Mouse (Mus musculus): ENCODE results near the gene Rgs6. TPM values are rescaled to one million over a fixed set of nuclear protein-coding genes. Genes with fewer than 3 reads are reported as not detected.

The Rgs6 gene
- polyA plus RNA-seq, 1 experiment from 2014 or later = 1.0 TPM

- Histone ChIP-seq H3K27ac (ENCODE audit: low read depth, low read length) (no peak overlapping the region), H3K27me3 (replicated peaks; ENCODE audit: control insufficient read depth, insufficient read depth, low read length) (no peaks in the 10 kb centered on the region), H3K4me3 (ENCODE audit: low read depth, low read length) (no peak overlapping the region), H3K36me3 (ENCODE audit: control insufficient read depth, insufficient read depth, low read length) (no peaks in the 10 kb centered on the region), H3K4me1 (replicated peaks; ENCODE audit: control insufficient read depth, insufficient read depth, low read length) (peaks cover 15% of the 10 kb centered on the region), H3K4me2 (no peak overlapping the region), H3K9ac (ENCODE audit: low read depth, low read length) (no peak overlapping the region), H3K9me3 (ENCODE audit: control insufficient read depth, low read length) (no peaks in the 10 kb centered on the region)
- ATAC-seq (replicated peaks; ENCODE audit: low FRiP score) (no peak), DNase-seq (ENCODE audit: low spot score) (no peak)
- 83% methylated on average over 1 of the region's 1 CpGs for whole genome bisulfite sequencing
Measured at GRCm38 (mm10) chr12:83143574-83143973, 555.5 kb downstream of the Rgs6 start.

- DNase-seq (ENCODE audit: low spot score) (no peak), ATAC-seq (replicated peaks; ENCODE audit: low FRiP score) (no peak)
- Histone ChIP-seq H3K9ac (ENCODE audit: low read depth, low read length) (no peak overlapping the region), H3K27ac (ENCODE audit: low read depth, low read length) (no peak overlapping the region), H3K9me3 (ENCODE audit: control insufficient read depth, low read length) (no peaks in the 10 kb centered on the region), H3K36me3 (ENCODE audit: control insufficient read depth, insufficient read depth, low read length) (no peaks in the 10 kb centered on the region), H3K4me2 (no peak overlapping the region), H3K4me1 (replicated peaks; ENCODE audit: control insufficient read depth, insufficient read depth, low read length) (peaks cover 15% of the 10 kb centered on the region), H3K27me3 (replicated peaks; ENCODE audit: control insufficient read depth, insufficient read depth, low read length) (no peaks in the 10 kb centered on the region), H3K4me3 (ENCODE audit: low read depth, low read length) (no peak overlapping the region)
- WGBS = 76% methylated on average over 3 of the region's 3 CpGs
Measured at GRCm38 (mm10) chr12:83145074-83145473, 557.0 kb downstream of the Rgs6 start.

DNA sequence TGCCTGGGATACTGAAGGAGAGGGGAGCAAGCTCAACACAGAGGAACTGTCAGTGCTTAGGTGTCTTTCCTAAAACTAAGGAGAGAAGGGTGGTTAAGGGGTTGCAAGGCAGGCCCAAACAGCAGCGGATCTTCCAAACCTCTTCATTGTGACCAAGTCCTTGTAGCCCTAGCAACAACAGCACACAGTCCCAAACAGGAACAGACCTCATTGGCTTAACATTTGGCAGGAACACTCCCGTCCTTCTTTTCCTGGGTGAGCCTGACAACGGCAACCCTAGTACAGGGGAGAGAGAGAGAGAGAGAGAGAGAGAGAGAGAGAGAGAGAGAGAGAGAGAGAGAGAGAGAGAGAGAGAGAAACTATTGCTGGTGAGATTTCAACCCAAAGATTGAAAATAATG, 557.8 kb downstream of the Rgs6 start:
- H3K4me3 ChIP-seq (ENCODE audit: low read depth, low read length) = no peak overlapping the region
- no peak for DNase-seq (ENCODE audit: low spot score)
- no peak overlapping the region for H3K4me2 ChIP-seq
- H3K27me3 ChIP-seq (replicated peaks; ENCODE audit: control insufficient read depth, insufficient read depth, low read length) = no peaks in the 10 kb centered on the region
- no peaks in the 10 kb centered on the region for H3K9me3 ChIP-seq (ENCODE audit: control insufficient read depth, low read length)
- H3K4me1 ChIP-seq (replicated peaks; ENCODE audit: control insufficient read depth, insufficient read depth, low read length) = peaks cover 12% of the 10 kb centered on the region
- no peak overlapping the region for H3K27ac ChIP-seq (ENCODE audit: low read depth, low read length)
- no peaks in the 10 kb centered on the region for H3K36me3 ChIP-seq (ENCODE audit: control insufficient read depth, insufficient read depth, low read length)
- 58% methylated on average over 3 of the region's 3 CpGs for WGBS
- ATAC-seq (replicated peaks; ENCODE audit: low FRiP score) = no peak
- no peak overlapping the region for H3K9ac ChIP-seq (ENCODE audit: low read depth, low read length)

GRCm38 (mm10) chr12:83146917-83147316, 558.8 kb downstream of the Rgs6 start:
- ATAC-seq (replicated peaks; ENCODE audit: low FRiP score) = no peak
- Histone ChIP-seq H3K4me2 (no peak overlapping the region), H3K36me3 (ENCODE audit: control insufficient read depth, insufficient read depth, low read length) (no peaks in the 10 kb centered on the region), H3K9ac (ENCODE audit: low read depth, low read length) (no peak overlapping the region), H3K27ac (ENCODE audit: low read depth, low read length) (no peak overlapping the region), H3K4me1 (replicated peaks; ENCODE audit: control insufficient read depth, insufficient read depth, low read length) (peaks cover 9% of the 10 kb centered on the region), H3K4me3 (ENCODE audit: low read depth, low read length) (no peak overlapping the region), H3K9me3 (ENCODE audit: control insufficient read depth, low read length) (no peaks in the 10 kb centered on the region), H3K27me3 (replicated peaks; ENCODE audit: control insufficient read depth, insufficient read depth, low read length) (no peaks in the 10 kb centered on the region)
- DNase-seq (ENCODE audit: low spot score) = no peak
- 61% methylated on average over 2 of the region's 2 CpGs for WGBS

DNA sequence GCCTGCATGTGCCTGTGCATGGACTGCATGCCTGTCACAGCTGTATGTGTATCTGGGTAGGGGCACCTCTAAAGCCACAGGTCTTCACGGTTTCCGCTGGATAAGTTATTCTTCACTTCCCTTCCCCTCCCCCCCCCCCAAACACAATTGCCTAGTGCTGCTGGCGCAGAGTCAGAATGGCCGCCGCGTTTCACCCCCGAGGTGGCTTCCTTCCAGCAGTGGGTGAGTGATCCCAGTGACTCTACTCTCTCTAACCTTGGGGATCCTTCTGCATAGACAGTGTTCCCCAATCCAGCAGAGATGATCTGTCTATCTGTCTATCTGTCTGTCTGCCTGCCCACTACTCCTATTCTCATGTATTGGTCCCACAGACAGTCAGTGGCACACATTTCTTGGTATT, 561.9 kb downstream of the Rgs6 start:
- DNase-seq (ENCODE audit: low spot score) = no peak
- H3K36me3 ChIP-seq (ENCODE audit: control insufficient read depth, insufficient read depth, low read length) = no peaks in the 10 kb centered on the region
- no peak for ATAC-seq (replicated peaks; ENCODE audit: low FRiP score)
- H3K4me2 ChIP-seq = no peak overlapping the region
- 73% methylated on average over 7 of the region's 7 CpGs for WGBS
- H3K9me3 ChIP-seq (ENCODE audit: control insufficient read depth, low read length) = no peaks in the 10 kb centered on the region
- H3K4me1 ChIP-seq (replicated peaks; ENCODE audit: control insufficient read depth, insufficient read depth, low read length) = no peaks in the 10 kb centered on the region
- H3K27me3 ChIP-seq (replicated peaks; ENCODE audit: control insufficient read depth, insufficient read depth, low read length) = no peaks in the 10 kb centered on the region
- H3K9ac ChIP-seq (ENCODE audit: low read depth, low read length) = no peak overlapping the region
- no peak overlapping the region for H3K27ac ChIP-seq (ENCODE audit: low read depth, low read length)
- H3K4me3 ChIP-seq (ENCODE audit: low read depth, low read length) = no peak overlapping the region

- WGBS = 72% methylated on average over 9 of the region's 9 CpGs
- Histone ChIP-seq H3K4me2 (no peak overlapping the region), H3K27ac (ENCODE audit: low read depth, low read length) (no peak overlapping the region), H3K9me3 (ENCODE audit: control insufficient read depth, low read length) (no peaks in the 10 kb centered on the region), H3K4me3 (ENCODE audit: low read depth, low read length) (no peak overlapping the region), H3K4me1 (replicated peaks; ENCODE audit: control insufficient read depth, insufficient read depth, low read length) (no peaks in the 10 kb centered on the region), H3K9ac (ENCODE audit: low read depth, low read length) (no peak overlapping the region), H3K36me3 (ENCODE audit: control insufficient read depth, insufficient read depth, low read length) (no peaks in the 10 kb centered on the region), H3K27me3 (replicated peaks; ENCODE audit: control insufficient read depth, insufficient read depth, low read length) (no peaks in the 10 kb centered on the region)
- ATAC-seq (replicated peaks; ENCODE audit: low FRiP score) (no peak), DNase-seq (ENCODE audit: low spot score) (no peak)
Measured at GRCm38 (mm10) chr12:83150813-83151212, 562.7 kb downstream of the Rgs6 start.

DNA sequence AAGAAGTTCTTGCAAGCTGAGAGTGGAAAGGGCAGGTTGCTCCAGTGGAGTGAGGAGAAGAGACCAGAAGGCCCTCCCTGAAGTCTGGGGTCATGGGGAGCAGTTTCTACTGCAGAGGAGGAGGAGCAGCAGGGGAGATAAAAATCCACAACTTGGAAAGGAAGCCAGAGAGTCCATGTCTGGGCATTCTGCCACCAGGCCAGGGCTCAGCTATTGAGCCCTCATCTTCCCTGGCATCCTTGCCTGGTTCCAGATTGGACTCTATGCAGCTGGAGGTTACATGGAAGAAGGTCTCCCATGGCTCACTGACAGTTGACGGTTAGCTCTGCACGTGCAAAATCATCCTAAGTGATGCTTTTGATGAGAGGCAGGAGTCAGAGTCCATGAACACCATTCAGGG, 563.4 kb downstream of the Rgs6 start:
- no peaks in the 10 kb centered on the region for H3K27me3 ChIP-seq (replicated peaks; ENCODE audit: control insufficient read depth, insufficient read depth, low read length)
- no peaks in the 10 kb centered on the region for H3K4me1 ChIP-seq (replicated peaks; ENCODE audit: control insufficient read depth, insufficient read depth, low read length)
- H3K4me2 ChIP-seq = no peak overlapping the region
- 66% methylated on average over 2 of the region's 2 CpGs for WGBS
- H3K36me3 ChIP-seq (ENCODE audit: control insufficient read depth, insufficient read depth, low read length) = no peaks in the 10 kb centered on the region
- H3K4me3 ChIP-seq (ENCODE audit: low read depth, low read length) = no peak overlapping the region
- H3K9ac ChIP-seq (ENCODE audit: low read depth, low read length) = no peak overlapping the region
- no peaks in the 10 kb centered on the region for H3K9me3 ChIP-seq (ENCODE audit: control insufficient read depth, low read length)
- DNase-seq (ENCODE audit: low spot score) = no peak
- no peak for ATAC-seq (replicated peaks; ENCODE audit: low FRiP score)
- H3K27ac ChIP-seq (ENCODE audit: low read depth, low read length) = no peak overlapping the region

DNA sequence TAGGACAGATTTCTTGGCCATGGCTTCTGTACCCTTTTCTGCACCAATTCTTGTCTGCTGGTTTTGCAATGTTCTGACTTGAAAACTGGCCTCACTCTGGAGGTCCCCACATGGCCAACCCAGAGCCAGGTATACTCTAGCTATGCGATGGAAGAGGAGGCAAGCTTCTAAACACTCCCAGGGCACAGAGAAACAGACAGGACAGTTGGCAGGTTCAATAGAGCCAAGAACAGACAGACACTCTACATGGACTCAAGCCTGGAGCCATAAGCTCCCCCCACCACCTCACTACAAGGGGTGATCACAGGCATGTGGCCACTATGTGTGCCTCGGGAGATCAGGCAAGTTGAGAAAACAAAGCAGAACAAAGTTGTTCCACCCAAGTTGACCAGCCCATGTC, 572.1 kb downstream of the Rgs6 start:
- Histone ChIP-seq H3K27me3 (replicated peaks; ENCODE audit: control insufficient read depth, insufficient read depth, low read length) (no peaks in the 10 kb centered on the region), H3K9me3 (ENCODE audit: control insufficient read depth, low read length) (no peaks in the 10 kb centered on the region), H3K9ac (ENCODE audit: low read depth, low read length) (no peak overlapping the region), H3K4me1 (replicated peaks; ENCODE audit: control insufficient read depth, insufficient read depth, low read length) (no peaks in the 10 kb centered on the region; the same call in 1 of the 2 replicates), H3K36me3 (ENCODE audit: control insufficient read depth, insufficient read depth, low read length) (no peaks in the 10 kb centered on the region), H3K4me3 (ENCODE audit: low read depth, low read length) (no peak overlapping the region), H3K27ac (ENCODE audit: low read depth, low read length) (no peak overlapping the region), H3K4me2 (no peak overlapping the region)
- ATAC-seq (replicated peaks; ENCODE audit: low FRiP score) (no peak), DNase-seq (ENCODE audit: low spot score) (no peak)
- 78% methylated on average over 2 of the region's 2 CpGs for WGBS

DNA sequence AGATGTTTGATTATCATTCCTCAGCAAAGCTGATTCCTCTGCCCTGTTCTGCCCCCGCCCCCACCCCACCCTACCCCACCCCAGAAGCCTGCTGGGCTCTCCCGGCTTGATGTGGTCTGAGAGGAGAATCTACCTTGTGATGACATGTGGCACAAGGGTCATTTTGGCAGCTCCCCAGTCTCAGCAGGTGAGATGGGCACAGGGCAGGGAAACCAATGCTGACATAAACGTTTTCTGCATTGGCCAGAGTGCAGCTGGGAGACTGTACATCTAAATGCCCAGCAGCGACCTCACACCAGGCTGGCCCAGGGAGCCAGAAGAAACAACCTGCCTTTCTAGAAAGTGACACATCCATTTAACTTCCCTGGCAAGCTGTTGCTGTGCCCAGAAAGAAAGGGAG, 572.6 kb downstream of the Rgs6 start:
- no peaks in the 10 kb centered on the region for H3K9me3 ChIP-seq (ENCODE audit: control insufficient read depth, low read length)

More for the DNA sequence above, 572.6 kb downstream of the Rgs6 start:
- ATAC-seq (replicated peaks; ENCODE audit: low FRiP score) (no peak), DNase-seq (ENCODE audit: low spot score) (no peak)
- H3K9ac ChIP-seq (ENCODE audit: low read depth, low read length) = no peak overlapping the region
- H3K4me1 ChIP-seq (replicated peaks; ENCODE audit: control insufficient read depth, insufficient read depth, low read length) = no peaks in the 10 kb centered on the region; the same call in 1 of the 2 replicates
- no peaks in the 10 kb centered on the region for H3K36me3 ChIP-seq (ENCODE audit: control insufficient read depth, insufficient read depth, low read length)
- H3K27ac ChIP-seq (ENCODE audit: low read depth, low read length) = no peak overlapping the region
- no peak overlapping the region for H3K4me2 ChIP-seq
- 67% methylated on average over 4 of the region's 4 CpGs for WGBS
- no peak overlapping the region for H3K4me3 ChIP-seq (ENCODE audit: low read depth, low read length)
- H3K27me3 ChIP-seq (replicated peaks; ENCODE audit: control insufficient read depth, insufficient read depth, low read length) = no peaks in the 10 kb centered on the region

Measured in liver, embryonic 11.5 days (tissue).